Mouse (Mus musculus): ENCODE results near the gene Exosc6.

DNA sequence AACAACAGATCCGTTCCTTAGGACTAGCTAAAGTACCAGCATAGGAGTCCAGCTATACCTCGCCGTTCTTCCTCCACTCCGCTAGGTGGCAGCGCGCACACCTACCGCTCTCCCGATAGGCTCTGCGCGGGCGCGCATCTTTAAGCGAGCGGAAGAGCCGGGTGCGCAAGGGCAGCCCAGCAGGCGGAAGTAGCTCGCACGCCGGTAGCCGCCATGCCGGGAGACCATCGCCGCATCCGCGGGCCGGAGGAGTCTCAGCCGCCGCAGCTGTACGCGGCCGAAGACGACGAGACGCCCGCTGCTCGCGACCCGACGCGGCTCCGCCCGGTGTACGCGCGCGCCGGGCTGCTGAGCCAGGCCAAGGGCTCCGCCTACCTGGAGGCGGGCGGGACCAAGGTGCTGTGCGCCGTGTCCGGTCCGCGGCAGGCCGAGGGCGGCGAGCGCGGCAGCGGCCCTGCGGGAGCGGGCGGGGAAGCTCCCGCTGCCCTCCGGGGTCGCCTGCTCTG is at the start of gene Exosc6:
- TF ChIP-seq CTCF (IDR thresholded peaks at IDR 0.05; ENCODE audit: control insufficient read depth, insufficient read depth, insufficient replicate concordance, low read depth, low read length) (peak; percentile 93), POLR2A (IDR thresholded peaks at IDR 0.05; ENCODE audit: control insufficient read depth, low read depth, low read length) (peak; percentile 60)

All from testis, adult 2 months (tissue).